Mouse (Mus musculus) intestine, embryonic 15.5 days (tissue): Measurements from ENCODE around the gene Ces1f. TPM values are rescaled to one million over a fixed set of nuclear protein-coding genes. Genes with fewer than 3 reads are reported as not detected.
A peak's percentile ranks its signal among the peaks of the same experiment; 100 is the strongest.
"Not testable (repeated sequence)": the region's sequence is repeated elsewhere in the genome, so short reads cannot be mapped to it uniquely, and the experiment has no call there.

Source experiments
- ATAC-seq: fragments of 200-750 bp; cut with Nextera tagmentation; 2 replicates; pipeline ENCODE4 v1.8.0; 2017; ENCODE audit warnings: moderate TSS enrichment, moderate library complexity
- H3K27ac ChIP-seq: fragments of 300-500 bp; sonication (generic); 2 replicates; pipeline ENCODE4 v1.5.1; 2015; ENCODE audit warnings: mild to moderate bottlenecking, inconsistent platforms
- H3K27me3 ChIP-seq: fragments of 300-500 bp; sonication (generic); replicated peaks from 2 replicates; pipeline ENCODE4 v1.6.1; 2015; ENCODE audit warnings: inconsistent platforms
- H3K36me3 ChIP-seq: fragments of 300-500 bp; sonication (generic); 2 replicates; pipeline ENCODE4 v1.6.1; 2015; ENCODE audit warnings: inconsistent platforms
- H3K4me1 ChIP-seq: fragments of 300-500 bp; sonication (generic); replicated peaks from 2 replicates; pipeline ENCODE4 v1.6.1; 2015; ENCODE audit warnings: inconsistent platforms
- H3K4me2 ChIP-seq: fragments of 300-500 bp; sonication (generic); replicated peaks from 2 replicates; pipeline ENCODE4 v1.6.1; 2015; ENCODE audit warnings: mild to moderate bottlenecking, inconsistent platforms
- H3K4me3 ChIP-seq: fragments of 300-500 bp; sonication (generic); replicated peaks from 2 replicates; pipeline ENCODE4 v1.5.1; 2015; ENCODE audit warnings: inconsistent platforms
- H3K9ac ChIP-seq: fragments of 300-500 bp; sonication (generic); 2 replicates; pipeline ENCODE4 v1.6.1; 2015; ENCODE audit warnings: inconsistent platforms
- H3K9me3 ChIP-seq: fragments of 300-500 bp; sonication (generic); 2 replicates; pipeline ENCODE4 v1.6.1; 2016; ENCODE audit warnings: inconsistent platforms
- WGBS: fragments of 180-500 bp; shearing (Covaris S2); methylation state at CpG from one replicate; pipeline ENCODE4 v1.1.7; 2015; 5-methylcytosine and 5-hydroxymethylcytosine counted together
- polyA plus RNA-seq: library from polyadenylated mRNA; unstranded; fragments of >200 nt; fragmentation: Nextera tagmentation; extraction: Ambion mirVana; gene quantifications from 2 replicates; pipeline ENCODE4 v1.2.1, GENCODE M21; 2015

The Ces1f gene
- polyA plus RNA-seq, 1 experiment from 2014 or later, result 0.14 TPM

GRCm38 (mm10) chr8:93239884-93240283 lies 39.7 kb downstream of the Ces1f start:
- Histone ChIP-seq H3K27ac (no peak overlapping the region), H3K4me1 (no peaks in the 10 kb centered on the region), H3K9ac (no peak overlapping the region), H3K4me2 (no peak overlapping the region), H3K4me3 (no peak overlapping the region), H3K27me3 (no peaks in the 10 kb centered on the region), H3K9me3 (no peaks in the 10 kb centered on the region), H3K36me3 (no peaks in the 10 kb centered on the region)
- ATAC-seq, result no peak

- Histone ChIP-seq H3K27me3 (no peaks in the 10 kb centered on the region), H3K9me3 (no peaks in the 10 kb centered on the region), H3K9ac (no peak overlapping the region), H3K4me2 (no peak overlapping the region), H3K36me3 (no peaks in the 10 kb centered on the region), H3K4me3 (no peak overlapping the region), H3K4me1 (no peaks in the 10 kb centered on the region), H3K27ac (no peak overlapping the region)
- ATAC-seq, result no peak
- 83% methylated on average over 1 of the region's 1 CpGs for WGBS
These were observed 43.9 kb downstream of the Ces1f start for GRCm38 (mm10) chr8:93235681-93236080.

GRCm38 (mm10) chr8:93234706-93235105 lies 44.8 kb downstream of the Ces1f start:
- Histone ChIP-seq H3K9ac (no peak overlapping the region), H3K27me3 (no peaks in the 10 kb centered on the region), H3K4me1 (no peaks in the 10 kb centered on the region), H3K36me3 (no peaks in the 10 kb centered on the region), H3K4me3 (no peak overlapping the region), H3K4me2 (no peak overlapping the region), H3K9me3 (no peaks in the 10 kb centered on the region), H3K27ac (no peak overlapping the region)
- ATAC-seq, result no peak
- WGBS, result 86% methylated on average over 1 of the region's 1 CpGs

GRCm38 (mm10) chr8:93234068-93234467 lies 45.5 kb downstream of the Ces1f start:
- ATAC-seq, result no peak
- Histone ChIP-seq H3K4me2 (no peak overlapping the region), H3K9me3 (no peaks in the 10 kb centered on the region), H3K27me3 (no peaks in the 10 kb centered on the region), H3K9ac (no peak overlapping the region), H3K36me3 (no peaks in the 10 kb centered on the region), H3K27ac (no peak overlapping the region), H3K4me1 (no peaks in the 10 kb centered on the region), H3K4me3 (no peak overlapping the region)
- WGBS, result 63% methylated on average over 6 of the region's 6 CpGs

- no peaks in the 10 kb centered on the region for H3K36me3 ChIP-seq
- H3K9me3 ChIP-seq, result no peaks in the 10 kb centered on the region
- H3K4me3 ChIP-seq, result no peak within 1 kb of the TSS
- peak within 1 kb of the TSS; percentile 42 for H3K4me2 ChIP-seq
- H3K27me3 ChIP-seq, result no peaks in the 10 kb centered on the region
- ATAC-seq, result peak; percentile 94
- no peak within 1 kb of the TSS for H3K9ac ChIP-seq
- H3K4me1 ChIP-seq, result no peaks in the 10 kb centered on the region
- H3K27ac ChIP-seq, result 0 out of 2 replicates have a peak within 1 kb of the TSS, but pooled peaks have one; percentile 33
These were observed 50.1 kb downstream of the Ces1f start, which contains the start of gene Ces1e for GRCm38 (mm10) chr8:93229446-93229845. TSS of gene Ces1e (minus strand) at chr8:93229619.

- Histone ChIP-seq H3K4me3 (no peak overlapping the region), H3K4me2 (peak overlapping the region; percentile 42), H3K27me3 (no peaks in the 10 kb centered on the region), H3K4me1 (no peaks in the 10 kb centered on the region), H3K9ac (no peak overlapping the region), H3K27ac (0 out of 2 replicates have a peak overlapping the region, but pooled peaks have one; percentile 33), H3K9me3 (no peaks in the 10 kb centered on the region), H3K36me3 (no peaks in the 10 kb centered on the region)
- WGBS, result 57% methylated on average over 11 of the region's 11 CpGs
- ATAC-seq, result peak; percentile 94
These were observed 50.7 kb downstream of the Ces1f start for GRCm38 (mm10) chr8:93228673-93229370.

- 90% methylated on average over 1 of the region's 1 CpGs for WGBS
- not testable (repeated sequence) for ATAC-seq, H3K4me1 ChIP-seq, H3K9me3 ChIP-seq, H3K4me3 ChIP-seq, H3K4me2 ChIP-seq, H3K9ac ChIP-seq, H3K36me3 ChIP-seq, H3K27ac ChIP-seq, H3K27me3 ChIP-seq
These were observed 53.1 kb downstream of the Ces1f start for GRCm38 (mm10) chr8:93226471-93226870.

GRCm38 (mm10) chr8:93221896-93222295 lies 57.7 kb downstream of the Ces1f start:
- no peak overlapping the region for H3K9ac ChIP-seq
- no peaks in the 10 kb centered on the region for H3K4me1 ChIP-seq
- no peak overlapping the region for H3K4me2 ChIP-seq
- ATAC-seq, result no peak
- H3K36me3 ChIP-seq, result no peaks in the 10 kb centered on the region
- 81% methylated on average over 3 of the region's 3 CpGs for WGBS
- no peaks in the 10 kb centered on the region for H3K9me3 ChIP-seq
- H3K27ac ChIP-seq, result no peak overlapping the region
- H3K27me3 ChIP-seq, result no peaks in the 10 kb centered on the region
- H3K4me3 ChIP-seq, result no peak overlapping the region

- Histone ChIP-seq H3K4me3 (no peak overlapping the region), H3K9me3 (no peaks in the 10 kb centered on the region), H3K36me3 (no peaks in the 10 kb centered on the region), H3K4me1 (no peaks in the 10 kb centered on the region), H3K9ac (no peak overlapping the region), H3K4me2 (no peak overlapping the region), H3K27ac (no peak overlapping the region), H3K27me3 (no peaks in the 10 kb centered on the region)
- WGBS, result 55% methylated on average over 4 of the region's 4 CpGs
- no peak; the same call in 1 of the 2 replicates for ATAC-seq
These were observed 61.7 kb downstream of the Ces1f start for GRCm38 (mm10) chr8:93217867-93218266.

- no peak for ATAC-seq
- WGBS, result 52% methylated on average over 1 of the region's 1 CpGs
- H3K27ac ChIP-seq, result no peak overlapping the region
These were observed 62.2 kb downstream of the Ces1f start for GRCm38 (mm10) chr8:93217375-93217774.

GRCm38 (mm10) chr8:93211091-93211490 lies 68.5 kb downstream of the Ces1f start:
- Histone ChIP-seq H3K9ac (no peak overlapping the region), H3K27me3 (no peaks in the 10 kb centered on the region), H3K9me3 (no peaks in the 10 kb centered on the region), H3K36me3 (no peaks in the 10 kb centered on the region), H3K4me3 (no peak overlapping the region), H3K4me1 (no peaks in the 10 kb centered on the region), H3K4me2 (no peak overlapping the region), H3K27ac (no peak overlapping the region)
- ATAC-seq, result no peak

More at GRCm38 (mm10) chr8:93217375-93217774, 62.2 kb downstream of the Ces1f start:
- Histone ChIP-seq H3K4me2 (no peak overlapping the region), H3K9me3 (no peaks in the 10 kb centered on the region), H3K4me1 (no peaks in the 10 kb centered on the region), H3K9ac (no peak overlapping the region), H3K27me3 (no peaks in the 10 kb centered on the region), H3K4me3 (no peak overlapping the region), H3K36me3 (no peaks in the 10 kb centered on the region)
